Mouse (Mus musculus) central nervous system, embryonic 18 days (tissue): ENCODE measurements around the gene Fam83g. TPM values are rescaled to one million over a fixed set of nuclear protein-coding genes. Genes with fewer than 3 reads are reported as not detected.

Experiments
- polyA plus RNA-seq: library from polyadenylated mRNA; depleted of rRNA; stranded (reverse); fragments of >200 nt; gene quantifications from 2 replicates; pipeline ENCODE4 v1.2.3, GENCODE M21; 2012; rRNA removed

The Fam83g gene
- polyA plus RNA-seq = 0.24 and 0.35 TPM in 2 replicates

GRCm38 (mm10) chr11:61683907-61684731, at the start of gene Fam83g:
TSS of gene Fam83g (plus strand) at chr11:61684091.

GRCm38 (mm10) chr11:61652686-61653447, 31.0 kb upstream of the Fam83g start, which contains the start of gene Grap:
TSS of gene Grap (plus strand) at chr11:61653265.

GRCm38 (mm10) chr11:61720636-61721035, 36.7 kb downstream of the Fam83g start, which contains the start of gene Slc5a10:
TSS of gene Slc5a10 (minus strand) at chr11:61720826.

Other genes starting within 250 kb of the Fam83g start
- gene Rnf112, start 230.0 kb upstream of the Fam83g start, polyA plus RNA-seq = 177 and 181 TPM in 2 replicates
- 31.6 and 64.5 TPM in 2 replicates for gene Mfap4, start 198.7 kb upstream of the Fam83g start, polyA plus RNA-seq
- 94.7 and 104 TPM in 2 replicates for gene Mapk7, start 189.7 kb upstream of the Fam83g start, polyA plus RNA-seq
- gene B9d1, start 178.9 kb upstream of the Fam83g start, polyA plus RNA-seq = 36.9 and 39.8 TPM in 2 replicates
- gene Epn2, start 104.4 kb upstream of the Fam83g start, polyA plus RNA-seq = 89.6 and 98.4 TPM in 2 replicates
- 5.6 and 5.9 TPM in 2 replicates for gene Grap, start 30.8 kb upstream of the Fam83g start, polyA plus RNA-seq
- 0.04 and 0.07 TPM in 2 replicates for gene Slc5a10, start 36.7 kb downstream of the Fam83g start, polyA plus RNA-seq
- 63.9 and 68.9 TPM in 2 replicates for gene Prpsap2, start 78.0 kb downstream of the Fam83g start, polyA plus RNA-seq
- 84.0 and 86.1 TPM in 2 replicates for gene Ulk2, start 171.0 kb downstream of the Fam83g start, polyA plus RNA-seq
- gene Akap10, start 246.2 kb downstream of the Fam83g start, polyA plus RNA-seq = 13.1 and 13.9 TPM in 2 replicates